Mouse (Mus musculus) testis, postnatal 10 days (tissue): ENCODE results near the gene Decr2.
"Not testable (repeated sequence)": the region's sequence is repeated elsewhere in the genome, so short reads cannot be mapped to it uniquely, and the experiment has no call there.

Source experiments
- DNase-seq: peaks from one replicate; pipeline ENCODE4 v3.0.0; 2021; ENCODE audit warnings: low spot score

Gene Decr2

DNA sequence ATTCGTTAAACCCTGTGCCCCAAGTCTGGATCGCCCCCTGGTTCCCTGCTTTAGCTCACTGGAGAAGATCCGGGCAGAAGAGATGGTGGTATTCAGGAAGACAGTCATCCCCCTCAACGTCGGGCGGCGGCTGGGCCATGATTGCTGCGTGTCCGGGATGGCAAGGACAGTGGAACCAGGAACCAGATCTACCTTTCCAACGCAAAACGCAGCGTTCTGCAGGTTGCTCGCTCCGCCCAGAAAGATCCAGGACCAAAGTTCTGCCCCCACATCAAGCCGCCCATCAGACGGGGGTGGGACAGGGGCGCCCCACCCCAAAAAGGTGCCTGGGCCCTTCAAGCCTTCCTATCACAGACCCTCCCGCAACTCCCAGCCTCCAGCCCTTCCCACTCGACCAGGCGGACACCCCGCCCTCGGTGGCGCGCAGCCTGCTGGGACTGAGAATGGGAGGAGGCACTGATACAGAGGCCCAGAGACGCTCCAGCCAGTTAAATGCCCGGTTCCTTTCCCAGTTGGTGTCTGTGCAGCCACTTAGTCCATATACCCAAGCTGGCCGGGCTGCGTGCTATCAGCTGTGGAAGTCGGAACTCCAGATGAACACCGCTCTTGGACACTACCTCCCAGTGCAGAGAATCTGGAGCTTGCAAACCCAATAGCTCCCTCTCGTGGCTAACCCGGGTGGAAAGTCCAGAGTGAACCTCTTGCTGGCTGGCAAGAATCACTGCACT, at the start of gene Decr2:
Gene Decr2 (minus strand): TSS at position 433 of the 728 bp plus-strand sequence.
- DNase-seq = peak; percentile 89

DNA sequence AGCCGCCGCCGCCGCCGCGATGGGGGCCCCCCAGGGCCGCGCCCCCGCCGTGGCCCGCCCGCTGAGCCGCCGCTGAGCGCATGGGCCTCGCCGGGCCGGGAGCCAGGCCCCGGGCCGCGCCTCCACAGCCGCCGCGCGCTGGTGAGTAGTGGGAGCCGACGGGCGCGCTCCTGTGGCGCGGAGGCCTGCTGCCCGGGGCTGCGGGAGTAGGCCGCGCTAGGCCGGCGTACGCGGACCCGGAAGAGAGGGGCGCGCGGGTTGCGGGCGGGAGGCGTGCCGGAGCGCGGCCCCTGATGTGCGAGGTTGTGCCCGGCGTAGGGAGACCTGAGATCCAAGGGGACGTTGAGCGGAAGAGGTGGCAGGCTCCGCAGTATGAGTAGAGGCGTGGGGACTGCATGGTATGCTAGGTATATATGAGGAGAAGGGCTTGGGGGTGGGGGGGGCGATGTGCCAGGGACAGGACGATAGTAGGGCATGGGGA, 48.8 kb upstream of the Decr2 start:
- no peak for DNase-seq

DNA sequence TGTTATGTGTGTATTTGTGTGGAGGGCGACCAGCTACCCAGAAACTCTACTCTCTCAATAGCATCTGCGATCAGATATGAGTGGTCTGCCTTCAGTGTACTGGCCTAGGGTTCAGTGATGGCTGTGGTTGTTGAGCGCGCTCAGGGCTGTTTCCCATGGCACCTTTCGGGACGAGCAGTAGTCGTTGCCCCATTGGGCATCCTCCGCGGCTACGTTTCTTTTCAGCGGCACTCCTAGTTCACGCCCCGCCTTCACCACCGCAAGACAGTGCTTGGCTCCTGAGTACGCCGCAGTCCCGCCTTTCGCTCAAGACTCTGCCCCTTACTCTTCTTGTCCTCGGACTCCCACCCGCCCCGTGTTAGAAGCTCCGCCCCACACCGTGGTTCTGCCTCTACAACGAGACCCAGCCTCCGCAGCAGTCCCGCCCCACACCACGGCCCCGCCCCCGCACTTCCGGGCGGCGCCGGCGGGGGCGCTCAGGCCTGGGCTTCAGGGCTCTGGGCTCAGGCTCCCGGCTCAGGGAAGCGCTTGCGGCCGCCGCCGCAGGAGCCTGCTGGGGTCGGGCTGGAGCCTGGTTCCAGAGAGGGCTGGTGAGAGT, 48.2 kb upstream of the Decr2 start, which contains the start of gene Axin1:
Gene Axin1 (plus strand): TSS at position 450 of the 598 bp plus-strand sequence.
- DNase-seq = peak; percentile 96

DNA sequence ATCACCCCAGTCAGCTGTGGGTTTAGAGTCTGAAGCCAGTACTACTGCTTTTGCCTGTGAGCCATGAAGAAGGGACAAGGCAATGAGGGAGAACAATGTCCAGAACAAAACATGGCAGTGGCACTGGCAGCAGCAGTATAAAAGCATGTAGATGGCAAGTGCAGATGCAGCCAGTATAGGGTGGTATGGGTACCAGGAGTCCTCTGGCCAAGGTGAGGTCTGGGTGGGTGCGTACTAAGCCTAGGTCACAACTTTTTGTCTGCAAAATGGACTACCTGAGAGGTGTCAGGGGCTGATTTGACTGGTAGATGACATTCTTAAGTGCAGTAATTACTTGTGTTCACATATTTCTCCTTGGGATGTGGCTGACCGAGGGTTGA, 47.6 kb upstream of the Decr2 start:
- DNase-seq = no peak

DNA sequence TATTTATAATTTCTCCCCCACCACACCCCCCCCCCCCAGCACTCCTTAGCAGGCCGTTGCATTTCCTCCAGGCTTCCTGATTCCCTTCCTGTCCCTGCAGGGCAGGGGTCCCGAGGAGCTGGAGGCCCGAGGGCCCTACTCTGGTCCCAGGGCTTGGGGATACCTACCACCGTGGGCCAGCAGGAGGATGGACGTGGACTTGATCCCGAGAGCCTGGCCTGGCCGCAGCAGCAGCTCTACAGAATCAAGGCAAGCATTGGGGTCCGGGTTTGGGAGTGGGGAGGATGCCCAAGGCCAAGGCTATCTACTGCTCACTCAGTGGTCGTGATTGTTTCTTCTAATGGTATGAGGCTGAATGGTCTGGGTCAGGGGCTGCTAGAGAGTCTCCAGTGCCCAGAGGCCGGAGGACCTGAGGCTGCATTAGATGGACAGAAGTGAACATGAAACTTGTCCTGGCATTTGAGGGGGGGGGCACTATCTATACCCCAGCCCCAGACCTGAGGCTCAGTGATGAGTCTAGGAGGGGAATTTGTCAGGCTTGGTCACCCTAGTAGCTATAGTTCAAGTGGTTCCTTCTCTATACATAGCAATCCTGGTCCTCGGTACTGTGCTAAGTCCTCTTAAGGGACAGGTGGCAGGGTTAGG, 47.1 kb upstream of the Decr2 start:
- DNase-seq = no peak

DNA sequence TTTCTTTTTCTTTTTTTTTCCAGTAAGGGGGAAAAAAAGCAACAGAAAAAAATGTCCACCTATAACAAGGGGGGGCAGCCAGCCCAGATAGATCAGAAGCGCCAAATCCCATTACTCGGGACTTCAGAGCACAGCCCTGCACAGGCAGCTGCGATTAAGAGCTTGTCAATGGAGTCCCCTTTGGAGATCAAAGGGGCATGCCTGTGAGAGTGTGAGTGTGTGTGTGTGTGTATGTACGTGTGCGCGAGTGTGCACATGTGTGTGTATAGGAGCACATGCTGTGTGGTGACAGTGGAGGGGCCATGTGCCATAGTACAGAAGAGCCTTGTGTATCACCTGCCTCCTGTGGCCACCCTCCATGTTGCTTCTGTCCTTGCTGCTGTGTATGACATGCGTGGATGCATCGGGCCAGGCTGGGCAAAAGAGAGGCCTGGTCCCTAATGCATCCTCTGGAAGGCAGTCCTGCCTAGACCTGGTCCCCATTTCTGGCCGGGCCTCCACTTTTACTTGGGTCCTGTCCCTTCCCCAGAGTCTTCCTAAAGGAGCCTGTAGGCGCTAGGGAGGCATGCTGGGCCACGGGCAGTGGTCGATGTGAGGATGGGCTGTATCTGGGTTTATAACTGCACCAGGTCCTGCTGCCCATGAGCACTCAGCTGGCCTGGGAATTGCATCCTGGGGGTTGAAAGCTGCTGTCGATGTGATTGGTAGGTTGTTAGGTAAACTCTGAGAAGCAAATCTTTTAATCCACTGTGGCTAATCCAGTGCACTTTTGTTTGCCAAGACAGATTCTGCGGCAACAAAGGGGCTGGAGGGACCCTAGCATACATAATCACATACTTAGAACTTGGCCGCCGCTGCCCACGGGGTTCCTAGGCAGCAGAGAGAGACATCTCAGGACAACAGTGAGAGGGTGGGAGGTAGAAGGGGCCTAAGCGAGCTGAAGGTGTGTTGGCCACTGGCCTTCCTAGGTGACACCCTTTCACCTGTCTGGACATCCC, 42.0 kb upstream of the Decr2 start:
- no peak for DNase-seq

DNA sequence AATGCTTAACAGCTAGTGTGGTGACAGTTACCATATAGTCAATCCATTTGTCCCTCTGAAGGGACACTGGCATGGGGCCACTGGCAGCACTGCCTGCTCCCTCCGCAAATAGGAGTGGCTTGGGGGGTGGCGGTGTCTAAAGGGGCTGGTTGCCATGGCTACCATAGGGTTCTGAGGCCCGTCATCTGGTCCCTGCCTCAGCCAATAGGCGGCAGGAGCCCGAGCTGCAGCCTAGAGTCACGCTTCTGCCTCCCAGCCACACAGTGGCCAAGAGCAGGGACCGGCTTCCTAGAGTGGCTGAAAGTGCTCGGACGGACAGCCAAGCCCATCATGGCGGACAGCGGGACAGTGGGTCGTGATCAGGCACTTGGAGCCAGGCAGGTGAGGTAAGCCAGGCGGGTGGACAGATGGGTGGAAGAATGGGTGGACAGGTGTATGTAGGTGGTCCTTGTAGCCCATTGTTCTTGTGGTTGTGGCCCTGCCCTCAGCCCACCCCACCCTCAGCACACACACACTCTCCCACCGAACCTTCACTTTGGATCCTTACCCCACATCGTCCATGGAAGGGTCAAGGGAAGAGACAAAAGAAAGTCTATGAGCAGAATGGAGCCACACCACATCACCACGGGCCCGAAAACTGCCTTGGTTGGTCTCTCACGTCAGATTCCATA, 41.1 kb upstream of the Decr2 start:
- no peak for DNase-seq

DNA sequence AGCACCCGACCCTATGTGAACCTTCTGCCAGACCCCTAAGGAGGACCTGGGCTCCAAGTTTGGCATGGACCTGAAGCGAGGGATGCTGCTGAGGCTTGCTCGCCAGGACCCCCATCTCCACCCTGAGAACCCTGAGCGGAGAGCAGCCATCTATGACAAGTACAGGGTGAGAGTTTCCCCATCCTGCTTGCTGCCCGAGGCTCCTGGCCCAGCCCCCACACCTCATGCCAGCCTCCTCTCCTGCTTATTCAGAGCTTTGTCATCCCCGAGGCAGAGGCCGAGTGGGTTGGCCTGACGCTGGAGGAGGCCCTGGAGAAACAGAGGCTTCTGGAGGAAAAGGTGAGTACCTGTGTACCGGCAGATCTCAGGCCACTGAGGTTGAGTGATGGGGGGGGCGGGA, 35.1 kb upstream of the Decr2 start:
- no peak for DNase-seq

DNA sequence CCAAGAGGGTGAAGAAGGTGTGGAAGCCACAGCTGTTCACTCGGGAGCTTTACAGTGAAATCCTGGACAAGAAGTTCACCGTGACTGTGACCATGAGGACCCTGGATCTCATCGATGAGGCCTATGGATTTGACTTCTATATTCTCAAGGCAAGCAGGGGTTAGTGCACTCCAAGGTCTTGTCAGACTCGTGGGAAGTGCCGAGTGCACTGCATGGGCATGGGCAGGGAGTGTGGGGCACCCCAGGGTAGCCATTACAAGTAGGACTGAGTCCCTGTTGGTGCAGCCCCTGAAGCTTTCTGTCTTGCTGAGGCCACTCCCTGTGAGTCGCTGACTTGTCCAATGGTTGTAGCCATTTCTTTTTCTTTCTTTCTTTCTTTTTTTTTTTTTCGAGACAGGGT, 34.4 kb upstream of the Decr2 start:
- no peak for DNase-seq

DNA sequence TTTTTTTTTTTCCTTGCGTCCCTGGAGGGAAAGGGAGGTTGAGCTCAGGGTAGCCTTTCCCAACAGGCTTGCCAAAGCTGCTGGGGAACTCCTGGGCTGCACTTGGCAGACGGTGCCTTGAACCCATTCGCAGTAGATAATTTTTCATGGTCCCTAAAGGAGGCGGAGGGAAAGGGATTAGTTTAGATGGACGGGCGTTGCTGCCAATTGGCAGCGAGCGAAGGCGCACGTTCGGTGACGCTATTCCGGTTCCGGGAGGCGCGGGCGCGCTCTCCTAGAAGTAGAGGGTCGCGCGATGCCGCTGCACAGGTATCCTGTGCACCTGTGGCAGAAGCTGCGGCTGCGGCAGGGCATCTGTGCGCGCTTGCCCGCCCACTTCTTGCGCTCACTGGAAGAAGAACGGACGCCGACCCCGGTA, 33.1 kb upstream of the Decr2 start, which contains the start of gene Mrpl28:
Gene Mrpl28 (plus strand): TSS at position 234 of the 418 bp plus-strand sequence.
- DNase-seq = peak; percentile 96

DNA sequence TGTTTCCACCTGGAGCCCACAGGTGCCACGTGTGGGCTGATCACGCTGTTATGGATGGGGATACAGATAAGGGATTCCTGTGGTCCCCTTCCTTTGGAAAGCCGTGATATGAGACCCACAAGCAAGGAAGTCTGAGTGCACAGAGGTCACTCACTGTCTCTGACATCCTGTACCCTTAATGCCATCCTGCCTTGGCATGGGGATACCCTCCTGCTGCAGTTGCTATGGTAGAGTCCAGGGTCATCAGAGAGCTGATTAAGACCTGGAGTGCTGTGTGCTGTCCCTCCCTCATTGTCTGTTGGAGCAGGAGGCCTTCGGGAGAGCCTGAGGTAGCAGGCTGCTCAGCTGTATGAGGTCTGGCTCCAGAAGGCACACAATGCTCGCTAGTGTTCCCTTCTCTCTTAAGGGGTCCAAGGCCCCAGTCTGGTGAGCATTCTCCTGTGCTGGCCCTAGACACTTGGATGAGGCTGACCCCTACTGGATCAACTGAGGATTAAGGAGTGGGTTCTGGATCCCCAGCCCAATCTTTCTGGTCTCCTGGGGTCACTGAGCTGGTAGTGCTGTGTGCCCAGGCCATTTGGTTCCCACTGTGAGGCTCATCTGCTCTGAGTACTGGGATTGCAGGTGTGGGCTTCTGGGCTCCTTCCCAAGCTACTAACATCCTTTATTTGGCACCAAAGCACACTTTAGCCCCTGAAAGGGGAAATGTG, 32.4 kb upstream of the Decr2 start:
- DNase-seq = no peak

DNA sequence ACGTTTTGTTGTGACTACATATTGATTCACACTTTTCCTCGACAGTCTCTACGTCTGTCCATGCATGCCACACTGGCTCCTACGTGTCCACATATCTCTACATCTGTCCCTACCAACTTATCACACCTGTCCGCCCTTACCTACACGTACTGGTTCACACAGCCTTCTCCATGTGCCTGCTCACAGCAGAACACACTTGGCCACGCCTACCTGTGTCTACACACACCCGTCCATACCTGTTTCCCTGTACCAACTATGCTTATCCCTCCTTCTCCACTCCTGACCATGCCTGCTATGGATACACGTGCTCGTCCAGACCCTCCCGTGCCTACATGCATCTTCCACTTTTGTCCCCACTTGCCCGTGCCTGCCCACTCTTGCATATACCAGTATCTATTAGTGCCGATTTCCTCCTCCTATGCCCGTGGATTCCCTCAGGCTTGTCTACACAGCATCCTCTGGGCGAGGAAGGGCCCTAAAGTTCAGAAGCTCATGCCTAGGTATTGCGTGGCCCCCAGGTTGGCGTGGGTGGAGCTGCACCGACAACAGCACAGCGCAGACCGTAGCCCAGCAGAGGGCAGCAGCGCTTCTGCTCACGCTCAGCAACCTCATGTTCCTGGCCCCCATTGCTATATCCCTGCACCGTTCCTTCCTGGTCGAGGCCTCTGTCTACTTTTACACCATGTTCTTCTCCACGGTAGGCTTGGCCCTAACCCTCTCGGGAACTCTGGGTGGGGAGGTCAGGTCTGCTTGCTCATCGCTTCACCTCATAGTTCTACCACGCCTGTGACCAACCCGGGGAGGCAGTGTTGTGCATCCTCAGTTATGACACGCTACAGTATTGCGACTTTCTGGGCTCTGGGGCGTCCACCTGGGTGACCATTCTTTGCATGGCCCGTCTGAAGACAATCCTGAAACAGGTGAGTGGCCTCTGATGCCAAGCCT, 29.9 kb upstream of the Decr2 start:
- DNase-seq = peak; percentile 81

DNA sequence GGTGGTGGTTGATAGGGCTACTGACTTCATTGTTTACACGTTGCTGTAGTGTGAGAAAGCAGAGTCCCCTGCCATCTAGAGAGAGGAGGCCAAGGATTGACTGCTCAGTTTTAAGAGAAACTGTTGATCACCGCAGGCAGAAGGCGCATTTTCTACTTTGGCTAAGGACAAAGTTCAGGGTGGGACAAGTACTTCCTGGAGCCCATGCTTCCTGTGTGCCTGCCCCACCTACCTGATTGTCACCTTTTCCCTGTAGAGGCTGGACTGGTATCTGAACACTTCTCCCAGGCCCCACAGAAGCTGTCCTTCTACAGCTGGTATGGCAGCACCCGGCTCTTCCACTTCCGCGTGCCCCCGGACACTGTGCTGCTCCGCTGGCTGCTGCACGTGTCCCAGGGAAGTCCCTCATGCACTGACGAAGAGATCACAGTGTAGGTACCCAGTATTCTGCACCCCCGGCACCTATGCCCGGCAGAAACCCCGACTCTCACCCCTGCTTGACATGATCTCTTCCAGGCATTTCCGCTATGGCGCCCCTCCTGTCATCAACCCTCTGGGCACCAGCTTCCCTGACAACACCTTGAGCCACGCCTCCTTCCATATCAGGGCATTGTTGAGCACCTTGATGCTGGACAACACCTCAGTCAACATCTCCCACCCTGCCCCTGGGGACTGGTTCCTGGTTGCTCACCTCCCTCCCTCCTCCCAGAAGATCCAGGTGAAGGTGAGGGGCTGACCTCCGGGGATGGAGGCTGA, 26.5 kb upstream of the Decr2 start:
- DNase-seq = peak; percentile 40

DNA sequence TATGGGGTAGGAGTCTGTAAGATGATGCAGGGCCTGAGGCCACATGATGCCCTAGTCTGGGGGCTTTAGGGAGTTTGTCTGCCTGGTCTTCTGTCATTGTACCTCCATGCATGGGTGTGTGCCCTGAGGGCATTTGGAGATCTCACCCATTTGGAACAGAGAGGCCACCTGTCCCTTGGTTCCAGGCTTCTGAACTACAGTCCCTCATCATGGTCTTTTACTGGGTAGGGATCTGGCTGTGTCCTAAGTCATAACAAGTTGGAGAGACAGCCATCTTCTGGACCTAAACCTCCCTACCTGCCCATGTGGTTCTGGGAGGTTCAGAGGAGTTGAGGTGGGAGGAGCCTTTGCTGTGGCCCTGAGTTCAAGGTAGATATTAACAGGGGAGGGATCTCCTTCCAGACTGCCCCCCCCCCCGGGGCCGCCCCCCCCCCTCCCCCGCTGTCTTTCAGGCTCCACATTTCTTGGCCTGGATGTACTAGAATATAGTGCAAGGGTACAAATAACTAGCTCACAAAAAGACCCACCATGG, 25.9 kb upstream of the Decr2 start:
- peak; percentile 31 for DNase-seq

DNA sequence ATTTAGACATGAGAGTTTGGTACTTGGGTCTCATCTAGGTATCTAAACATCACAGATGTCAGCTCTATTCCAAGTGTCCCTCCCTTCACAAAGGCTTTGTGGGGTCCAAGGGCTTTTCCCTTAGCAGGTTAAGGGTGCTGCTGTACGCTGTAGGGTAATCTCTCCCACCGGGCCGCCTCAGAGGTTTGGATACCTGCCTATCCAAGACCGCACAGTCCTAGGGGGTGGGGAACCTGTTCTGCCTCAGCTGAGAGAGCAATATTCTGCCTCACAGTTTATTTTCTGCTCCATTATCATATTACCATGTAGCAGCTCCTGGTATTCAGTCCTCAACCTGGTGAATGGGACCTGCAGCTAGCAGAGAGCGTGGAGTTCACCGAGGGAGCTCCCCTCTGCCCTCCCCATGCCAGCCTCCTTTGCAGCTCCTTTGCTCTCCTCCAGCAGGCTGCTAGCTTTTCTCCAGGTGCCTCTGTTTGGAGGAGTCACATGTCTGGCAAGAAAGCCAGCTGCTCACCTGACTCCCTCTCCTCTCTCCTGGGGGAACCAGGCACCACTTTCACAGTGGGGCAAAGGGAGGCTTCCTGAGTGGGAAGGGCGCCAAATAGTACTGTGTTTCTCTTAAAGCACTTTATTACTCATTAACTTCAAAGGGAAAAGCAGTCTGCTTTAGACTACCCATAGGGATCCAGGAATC, 25.2 kb upstream of the Decr2 start:
- DNase-seq = peak; percentile 39

DNA sequence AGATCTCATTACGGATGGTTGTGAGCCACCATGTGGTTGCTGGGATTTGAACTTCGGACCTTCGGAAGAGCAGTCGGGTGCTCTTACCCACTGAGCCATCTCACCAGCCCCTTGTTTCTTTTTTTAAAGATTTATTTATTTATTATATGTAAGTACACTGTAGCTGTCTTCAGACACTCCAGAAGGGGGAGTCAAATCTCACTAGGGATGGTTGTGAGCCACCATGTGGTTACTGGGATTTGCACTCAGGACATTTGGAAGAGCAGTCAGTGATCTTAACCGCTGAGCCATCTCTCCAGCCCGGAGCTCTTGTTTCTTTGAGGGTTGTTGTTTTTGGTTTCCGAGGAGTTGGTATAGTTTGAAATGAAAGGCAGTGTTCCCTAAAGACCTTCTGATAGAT, 24.3 kb upstream of the Decr2 start:
- not testable (repeated sequence) for DNase-seq

DNA sequence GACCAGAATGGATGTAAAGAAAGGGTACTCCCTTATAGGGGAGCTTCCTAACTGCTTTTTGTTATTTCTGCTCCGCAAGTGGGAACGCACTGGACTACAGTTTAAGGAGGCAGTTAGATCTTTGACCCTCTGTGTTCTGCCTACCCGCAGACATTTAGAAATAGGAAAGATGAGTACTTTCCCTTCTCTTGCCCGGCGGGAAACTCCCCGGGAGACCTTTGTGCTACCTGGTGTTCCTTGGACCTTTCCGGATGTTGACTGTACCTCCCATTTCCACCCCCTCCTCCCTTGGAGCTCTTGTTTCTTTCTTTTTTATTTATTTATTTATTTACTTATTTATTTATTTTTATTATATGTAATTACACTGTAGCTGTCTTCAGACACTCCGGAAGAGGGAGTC, 23.9 kb upstream of the Decr2 start:
- no peak for DNase-seq
